Mouse (Mus musculus): ENCODE measurements at regions not wholly inside any gene's neighbourhood (a gene's known extent, or its start where the extent isn't known, plus 50 kb on each side); places are given as distances from the start of the nearest gene placed in this dataset.

GRCm38 (mm10) chr4:54282934-54283333 lies 457.1 kb downstream of the Tmem38b start:
- H3K27ac ChIP-seq, result no peak overlapping the region
- WGBS (ENCODE audit: missing documents), result 93% methylated on average over 13 of the region's 13 CpGs
- no peaks in the 10 kb centered on the region for H3K36me3 ChIP-seq (ENCODE audit: inconsistent target)
- no peaks in the 10 kb centered on the region for H3K79me2 ChIP-seq (ENCODE audit: inconsistent target)
- H3K4me3 ChIP-seq (ENCODE audit: inconsistent target), result no peak overlapping the region

GRCm38 (mm10) chr4:54313804-54314203 lies 488.0 kb downstream of the Tmem38b start:
- H3K36me3 ChIP-seq (ENCODE audit: inconsistent target), result no peaks in the 10 kb centered on the region
- no peak overlapping the region for H3K4me3 ChIP-seq (ENCODE audit: inconsistent target)
- H3K79me2 ChIP-seq (ENCODE audit: inconsistent target), result no peaks in the 10 kb centered on the region
- 89% methylated on average over 1 of the region's 1 CpGs for WGBS (ENCODE audit: missing documents)
- no peak overlapping the region for H3K27ac ChIP-seq

- H3K4me3 ChIP-seq (ENCODE audit: inconsistent target), result no peak overlapping the region
- no peaks in the 10 kb centered on the region for H3K79me2 ChIP-seq (ENCODE audit: inconsistent target)
- no peak overlapping the region for H3K27ac ChIP-seq
- no peaks in the 10 kb centered on the region for H3K36me3 ChIP-seq (ENCODE audit: inconsistent target)
- WGBS (ENCODE audit: missing documents), result 82% methylated on average over 5 of the region's 5 CpGs
Observed at GRCm38 (mm10) chr4:54324851-54325250, 499.0 kb downstream of the Tmem38b start.

- Histone ChIP-seq H3K4me3 (ENCODE audit: inconsistent target) (no peak overlapping the region), H3K79me2 (ENCODE audit: inconsistent target) (no peaks in the 10 kb centered on the region), H3K27ac (no peak overlapping the region), H3K36me3 (ENCODE audit: inconsistent target) (no peaks in the 10 kb centered on the region)
- WGBS (ENCODE audit: missing documents), result 95% methylated on average over 5 of the region's 5 CpGs
Observed at GRCm38 (mm10) chr4:54328273-54328672, 502.4 kb downstream of the Tmem38b start.

- H3K79me2 ChIP-seq (ENCODE audit: inconsistent target), result no peaks in the 10 kb centered on the region
- no peak overlapping the region for H3K4me3 ChIP-seq (ENCODE audit: inconsistent target)
- no peak overlapping the region for H3K27ac ChIP-seq
- 90% methylated on average over 17 of the region's 17 CpGs for WGBS (ENCODE audit: missing documents)
- no peaks in the 10 kb centered on the region for H3K36me3 ChIP-seq (ENCODE audit: inconsistent target)
Observed at GRCm38 (mm10) chr4:54328711-54329427, 503.0 kb downstream of the Tmem38b start.

DNA sequence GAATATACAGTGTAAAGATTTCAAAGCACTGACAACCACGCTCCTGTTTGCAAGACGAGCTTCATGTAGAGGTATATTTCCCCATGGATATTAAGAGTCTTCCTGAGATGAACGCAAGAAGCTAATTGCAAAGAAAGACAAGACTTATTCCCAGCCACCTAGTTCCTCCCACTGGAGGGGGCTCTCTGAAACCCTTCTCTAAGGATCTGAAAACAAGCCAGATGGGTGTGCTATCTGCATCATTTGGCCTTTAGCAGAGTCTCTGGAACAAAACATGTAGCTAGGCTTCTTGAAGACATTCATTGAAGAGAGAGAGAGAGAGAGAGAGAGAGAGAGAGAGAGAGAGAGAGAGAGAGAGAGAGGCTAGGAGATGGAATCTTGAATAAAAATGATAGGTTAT lies 504.8 kb downstream of the Tmem38b start:
- 94% methylated on average over 3 of the region's 3 CpGs for WGBS (ENCODE audit: missing documents)
- Histone ChIP-seq H3K79me2 (ENCODE audit: inconsistent target) (no peaks in the 10 kb centered on the region), H3K27ac (no peak overlapping the region), H3K36me3 (ENCODE audit: inconsistent target) (no peaks in the 10 kb centered on the region), H3K4me3 (ENCODE audit: inconsistent target) (no peak overlapping the region)

DNA sequence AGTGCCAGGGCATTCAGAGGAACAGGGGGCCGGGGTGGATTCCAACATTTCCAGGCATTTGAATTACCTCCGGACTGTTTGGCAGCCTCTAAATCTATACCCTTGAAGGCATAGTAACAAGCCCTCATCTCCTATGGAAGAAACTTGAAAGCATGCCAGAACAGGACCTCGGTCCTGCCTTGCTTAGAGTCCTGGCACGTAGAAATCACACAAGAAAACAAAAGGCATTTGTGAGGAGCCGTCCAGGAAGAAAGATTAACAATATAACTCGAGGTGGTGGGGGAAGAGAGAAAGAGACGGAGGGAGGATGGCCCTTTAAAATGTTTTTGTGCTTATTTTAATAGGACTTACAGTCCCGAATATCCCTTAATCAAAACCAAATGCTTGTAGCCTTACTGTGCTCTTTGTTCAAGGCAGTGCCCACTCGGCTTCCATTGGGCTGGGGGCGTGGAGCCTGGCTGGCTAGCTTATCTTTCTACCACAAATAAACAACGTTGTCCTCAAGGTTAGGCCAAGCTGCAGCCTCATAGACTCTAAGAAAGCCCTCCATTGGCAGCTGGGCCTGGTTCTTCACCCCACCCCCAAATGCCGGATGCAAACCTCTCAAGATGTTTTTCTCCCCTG lies 505.9 kb downstream of the Tmem38b start:
- Histone ChIP-seq H3K79me2 (ENCODE audit: inconsistent target) (no peaks in the 10 kb centered on the region), H3K4me3 (ENCODE audit: inconsistent target) (no peak overlapping the region), H3K27ac (no peak overlapping the region), H3K36me3 (ENCODE audit: inconsistent target) (no peaks in the 10 kb centered on the region)
- 83% methylated on average over 12 of the region's 12 CpGs for WGBS (ENCODE audit: missing documents)

DNA sequence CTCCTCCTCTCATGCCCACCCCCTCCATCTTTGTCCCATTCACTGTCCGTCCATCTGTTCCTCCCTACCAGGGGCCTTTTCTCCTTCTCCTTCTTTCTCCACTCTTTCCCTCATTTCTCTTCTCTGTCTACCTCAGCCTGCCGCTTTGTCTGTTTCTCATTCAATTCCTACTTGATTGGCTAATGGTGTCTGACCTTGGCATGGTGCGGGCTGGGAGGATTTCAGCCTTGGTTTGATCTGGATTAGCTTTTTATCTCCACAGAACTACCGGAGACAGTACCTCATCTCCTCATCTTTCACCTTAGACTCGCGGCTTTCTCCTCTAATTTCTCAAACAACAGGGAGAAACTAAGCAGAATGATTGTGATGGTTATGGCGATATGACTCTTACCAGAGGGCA lies 506.4 kb downstream of the Tmem38b start:
- no peaks in the 10 kb centered on the region for H3K79me2 ChIP-seq (ENCODE audit: inconsistent target)
- no peak overlapping the region for H3K4me3 ChIP-seq (ENCODE audit: inconsistent target)
- no peak overlapping the region for H3K27ac ChIP-seq
- H3K36me3 ChIP-seq (ENCODE audit: inconsistent target), result no peaks in the 10 kb centered on the region
- WGBS (ENCODE audit: missing documents), result 93% methylated on average over 7 of the region's 7 CpGs

- Histone ChIP-seq H3K27ac (no peak overlapping the region), H3K79me2 (ENCODE audit: inconsistent target) (no peaks in the 10 kb centered on the region), H3K4me3 (ENCODE audit: inconsistent target) (no peak overlapping the region), H3K36me3 (ENCODE audit: inconsistent target) (no peaks in the 10 kb centered on the region)
- 44% methylated on average over 1 of the region's 1 CpGs for WGBS (ENCODE audit: missing documents)
Observed at GRCm38 (mm10) chr4:54338556-54338955, 512.7 kb downstream of the Tmem38b start.

DNA sequence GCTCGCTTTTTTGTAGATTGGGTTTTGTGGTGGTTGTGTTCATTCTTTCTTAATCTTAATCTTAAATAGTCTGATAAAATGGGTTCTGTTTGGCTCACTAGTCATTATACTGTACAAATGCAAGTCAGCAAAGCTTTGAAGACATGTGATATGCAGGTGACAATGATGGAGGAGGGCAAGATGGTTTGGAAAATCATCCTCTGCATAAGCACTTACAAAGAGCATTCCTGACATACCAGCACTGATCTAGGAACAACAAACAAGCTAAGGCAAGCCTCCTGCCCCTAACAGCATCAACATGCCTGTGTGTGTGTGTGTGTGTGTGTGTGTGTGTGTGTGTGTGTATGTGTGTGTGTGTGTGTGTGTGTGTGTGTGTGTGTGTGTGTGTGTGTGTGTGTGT lies 514.3 kb downstream of the Tmem38b start:
- H3K4me3 ChIP-seq (ENCODE audit: inconsistent target), result no peak overlapping the region
- H3K79me2 ChIP-seq (ENCODE audit: inconsistent target), result no peaks in the 10 kb centered on the region
- 75% methylated on average over 1 of the region's 1 CpGs for WGBS (ENCODE audit: missing documents)
- no peaks in the 10 kb centered on the region for H3K36me3 ChIP-seq (ENCODE audit: inconsistent target)
- no peak overlapping the region for H3K27ac ChIP-seq

DNA sequence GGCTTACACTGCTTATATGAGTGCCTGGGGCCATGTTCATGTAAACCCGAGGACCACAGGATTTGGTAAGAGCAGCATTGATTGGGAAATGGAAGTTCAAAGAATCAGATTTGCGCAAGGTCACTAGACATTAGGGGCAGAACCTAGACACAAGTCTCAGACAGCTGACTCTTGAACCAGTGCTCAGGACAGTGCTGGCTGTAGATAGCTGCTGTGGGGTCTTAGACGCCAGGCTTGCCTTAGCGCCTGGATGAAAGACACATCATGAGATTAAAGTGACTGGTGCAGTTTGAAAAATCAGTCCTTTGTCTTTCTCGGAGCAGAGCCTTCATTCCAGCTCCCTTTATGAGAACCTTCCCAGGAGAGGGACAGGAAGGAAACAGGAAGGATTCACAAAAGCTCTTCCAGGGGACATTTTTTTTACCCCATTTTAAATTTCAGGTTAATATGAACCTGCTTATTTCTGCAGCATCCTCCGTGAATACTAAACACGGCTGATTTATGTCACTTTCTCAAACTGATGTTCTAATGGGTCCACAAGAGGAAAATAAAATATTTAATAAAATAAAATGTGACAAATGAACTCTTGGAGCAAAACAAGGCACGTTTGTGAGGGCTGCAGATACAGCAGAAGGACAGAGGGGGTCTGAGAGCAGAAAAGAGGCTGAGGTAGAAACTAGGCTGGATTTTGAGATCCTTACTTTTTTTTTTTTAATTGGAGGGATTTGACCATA lies 528.0 kb downstream of the Tmem38b start:
- WGBS (ENCODE audit: missing documents), result 90% methylated on average over 8 of the region's 8 CpGs
- Histone ChIP-seq H3K27ac (no peak overlapping the region), H3K36me3 (ENCODE audit: inconsistent target) (no peaks in the 10 kb centered on the region), H3K4me3 (ENCODE audit: inconsistent target) (no peak overlapping the region), H3K79me2 (ENCODE audit: inconsistent target) (no peaks in the 10 kb centered on the region)

DNA sequence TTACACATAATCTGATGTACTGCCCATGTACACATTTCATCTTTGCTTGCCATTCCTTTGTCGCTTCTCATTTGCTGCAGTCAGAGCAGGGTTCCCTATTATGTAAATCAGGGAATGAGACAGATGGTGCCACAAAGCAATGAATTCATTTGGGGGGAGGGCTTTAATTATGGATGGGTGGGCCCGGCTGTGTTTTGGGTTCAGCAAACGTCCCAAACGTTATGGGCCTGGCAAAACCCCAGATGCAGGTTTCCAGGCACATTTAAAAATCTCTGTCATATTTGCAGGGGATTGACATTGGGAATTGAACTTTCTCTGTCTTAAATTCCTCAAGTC lies 528.5 kb downstream of the Tmem38b start:
- Histone ChIP-seq H3K4me3 (ENCODE audit: inconsistent target) (no peak overlapping the region), H3K27ac (no peak overlapping the region), H3K79me2 (ENCODE audit: inconsistent target) (no peaks in the 10 kb centered on the region), H3K36me3 (ENCODE audit: inconsistent target) (no peaks in the 10 kb centered on the region)
- 88% methylated on average over 4 of the region's 4 CpGs for whole genome bisulfite sequencing (ENCODE audit: missing documents)

DNA sequence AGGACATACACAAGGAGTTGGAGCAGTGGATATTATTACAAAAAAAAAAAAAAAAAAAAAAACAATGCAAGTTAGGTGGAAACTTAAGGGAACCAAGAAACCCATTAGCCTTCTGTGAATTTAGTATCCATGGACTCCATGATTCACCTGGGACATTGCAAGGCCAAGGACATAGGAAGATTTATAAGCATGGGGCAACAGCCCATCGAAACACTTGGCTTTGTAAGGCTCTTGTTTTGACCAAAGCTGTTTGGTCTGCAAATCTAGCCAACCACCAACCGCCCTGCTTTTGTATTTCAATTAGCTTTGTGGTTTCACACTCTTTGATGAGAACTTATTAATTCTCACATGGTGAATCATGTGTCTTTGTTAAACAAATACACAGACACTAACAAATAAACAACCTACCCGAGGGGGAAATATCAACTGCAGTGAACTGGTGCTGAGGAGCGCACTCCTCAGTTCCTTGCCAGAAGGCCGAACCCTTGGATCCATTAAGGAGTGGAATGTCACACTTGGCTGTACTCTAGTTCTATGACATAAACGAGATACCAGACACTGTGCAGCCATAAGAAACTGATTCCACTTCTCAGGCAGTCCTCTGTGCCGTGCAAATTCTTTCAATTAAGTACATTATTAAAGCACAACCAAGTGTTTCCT lies 529.7 kb downstream of the Tmem38b start:
- WGBS (ENCODE audit: missing documents), result 88% methylated on average over 7 of the region's 7 CpGs
- Histone ChIP-seq H3K27ac (no peak overlapping the region), H3K79me2 (ENCODE audit: inconsistent target) (no peaks in the 10 kb centered on the region), H3K4me3 (ENCODE audit: inconsistent target) (no peak overlapping the region), H3K36me3 (ENCODE audit: inconsistent target) (no peaks in the 10 kb centered on the region)

- Histone ChIP-seq H3K27ac (no peak overlapping the region), H3K36me3 (ENCODE audit: inconsistent target) (no peaks in the 10 kb centered on the region), H3K4me3 (ENCODE audit: inconsistent target) (no peak overlapping the region), H3K79me2 (ENCODE audit: inconsistent target) (no peaks in the 10 kb centered on the region)
- WGBS (ENCODE audit: missing documents), result 94% methylated on average over 2 of the region's 2 CpGs
Observed at GRCm38 (mm10) chr4:54356041-54356427, 530.2 kb downstream of the Tmem38b start.

DNA sequence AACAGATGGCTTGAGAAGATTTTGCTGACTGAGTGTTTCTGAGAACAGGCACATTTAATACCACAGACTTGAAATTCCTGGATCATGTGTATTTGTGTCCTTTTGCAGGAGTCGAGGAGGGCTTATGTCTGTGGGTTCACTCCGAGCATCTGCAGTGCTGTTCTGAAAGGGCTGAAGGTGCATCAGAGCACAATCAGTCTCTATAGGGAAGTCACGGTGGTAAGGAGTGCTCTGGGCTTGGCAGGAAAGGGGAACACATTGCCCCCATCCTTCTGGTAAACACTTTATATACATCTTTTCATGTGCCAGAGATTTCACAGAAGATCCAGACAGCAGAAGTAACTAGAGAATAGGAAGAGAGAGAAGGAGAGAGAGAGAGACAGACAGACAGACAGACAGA lies 545.1 kb downstream of the Tmem38b start:
- WGBS (ENCODE audit: missing documents), result 14% methylated on average over 3 of the region's 3 CpGs
- H3K79me2 ChIP-seq (ENCODE audit: inconsistent target), result no peaks in the 10 kb centered on the region
- H3K27ac ChIP-seq, result no peak overlapping the region
- H3K4me3 ChIP-seq (ENCODE audit: inconsistent target), result no peak overlapping the region
- H3K36me3 ChIP-seq (ENCODE audit: inconsistent target), result no peaks in the 10 kb centered on the region

Measured in macrophage (primary cell).